Mouse (Mus musculus): ENCODE measurements at regions not wholly inside any gene's neighbourhood (a gene's known extent, or its start where the extent isn't known, plus 50 kb on each side); places are given as distances from the start of the nearest gene placed in this dataset.

DNA sequence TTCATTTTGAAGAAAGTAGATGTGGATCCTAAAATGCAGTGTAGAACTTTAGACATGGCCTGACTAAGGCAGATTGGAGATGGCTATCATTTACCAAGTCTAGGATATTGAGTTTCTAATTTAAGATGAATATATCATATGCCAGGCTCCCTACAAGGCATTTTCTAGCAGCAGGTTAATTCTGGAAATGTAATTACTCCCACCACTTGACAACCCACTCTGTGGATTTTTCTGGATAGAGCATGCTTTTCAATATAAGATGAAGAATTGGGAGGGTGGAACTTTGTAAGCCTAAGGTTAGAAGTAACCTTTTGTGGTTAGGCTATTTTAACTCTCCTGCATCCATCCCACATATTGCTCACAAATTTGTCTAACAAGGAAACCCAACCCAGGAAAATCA lies 178.4 kb upstream of the Pappa start:
- Histone ChIP-seq H3K27me3 (ENCODE audit: insufficient read depth, poor library complexity, severe bottlenecking) (no peaks in the 10 kb centered on the region), H3K9me3 (no peaks in the 10 kb centered on the region), H3K27ac (no peak overlapping the region), H3K4me1 (replicated peaks) (no peaks in the 10 kb centered on the region), H3K36me3 (no peaks in the 10 kb centered on the region), H3K4me3 (no peak overlapping the region)
- DNase-seq (ENCODE audit: low spot score), result no peak

DNA sequence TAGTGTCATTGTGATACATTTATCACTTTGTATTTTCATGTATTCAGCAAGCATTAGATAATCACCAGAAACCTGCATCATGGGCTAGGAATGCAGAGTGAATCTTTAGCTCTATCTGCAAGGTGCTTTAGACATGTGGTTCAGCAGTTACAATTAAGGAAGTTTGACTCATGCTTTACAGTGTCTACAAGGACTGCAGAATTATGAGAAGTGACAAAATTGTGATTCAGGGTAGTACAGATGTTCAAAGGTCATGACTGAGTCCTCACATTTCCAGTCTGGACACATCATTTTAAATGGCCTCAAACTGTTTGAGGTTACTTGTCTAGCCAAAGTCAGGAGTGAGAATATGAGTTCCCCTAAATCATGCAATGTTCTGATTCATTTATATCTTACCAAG lies 171.3 kb upstream of the Pappa start:
- no peaks in the 10 kb centered on the region for H3K4me1 ChIP-seq (replicated peaks)
- no peaks in the 10 kb centered on the region for H3K27me3 ChIP-seq (ENCODE audit: insufficient read depth, poor library complexity, severe bottlenecking)
- H3K9me3 ChIP-seq, result no peaks in the 10 kb centered on the region
- no peak overlapping the region for H3K27ac ChIP-seq
- no peaks in the 10 kb centered on the region for H3K36me3 ChIP-seq
- DNase-seq (ENCODE audit: low spot score), result no peak
- H3K4me3 ChIP-seq, result no peak overlapping the region

- H3K36me3 ChIP-seq, result no peaks in the 10 kb centered on the region
- H3K27ac ChIP-seq, result no peak overlapping the region
- H3K9me3 ChIP-seq, result no peaks in the 10 kb centered on the region
- H3K27me3 ChIP-seq (ENCODE audit: insufficient read depth, poor library complexity, severe bottlenecking), result no peaks in the 10 kb centered on the region
- H3K4me1 ChIP-seq (replicated peaks), result no peaks in the 10 kb centered on the region
- 79% methylated on average over 4 of the region's 4 CpGs for WGBS
- no peak overlapping the region for H3K4me3 ChIP-seq
- no peak for DNase-seq (ENCODE audit: low spot score)
These were observed 165.1 kb upstream of the Pappa start for GRCm38 (mm10) chr4:64958843-64959242.

DNA sequence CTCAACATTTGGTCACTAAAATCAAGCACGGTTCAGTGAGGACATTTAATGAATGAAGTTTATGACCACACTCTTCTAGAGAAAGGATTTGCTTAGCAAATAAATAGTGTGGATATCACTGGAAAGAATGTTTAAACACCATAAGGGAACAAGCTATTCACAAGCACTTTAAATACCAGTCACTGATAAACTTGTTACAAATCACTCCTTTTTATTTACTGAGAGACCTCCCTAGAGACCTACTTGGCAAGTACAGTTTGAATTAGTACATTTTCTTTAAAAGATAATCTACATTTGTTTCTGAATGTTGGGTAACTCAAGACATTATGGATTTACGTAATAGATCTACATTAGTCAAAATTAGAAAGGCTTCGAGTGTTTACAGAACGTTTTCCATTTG lies 162.2 kb upstream of the Pappa start:
- Histone ChIP-seq H3K27ac (no peak overlapping the region), H3K36me3 (no peaks in the 10 kb centered on the region), H3K27me3 (ENCODE audit: insufficient read depth, poor library complexity, severe bottlenecking) (no peaks in the 10 kb centered on the region), H3K4me1 (replicated peaks) (no peaks in the 10 kb centered on the region), H3K9me3 (no peaks in the 10 kb centered on the region), H3K4me3 (no peak overlapping the region)
- 88% methylated on average over 4 of the region's 4 CpGs for WGBS
- no peak for DNase-seq (ENCODE audit: low spot score)

Measured in hindbrain, embryonic 10.5 days (tissue).